Mouse (Mus musculus): Measurements from ENCODE around the gene Acp4.
"Not testable (repeated sequence)": the region's sequence is repeated elsewhere in the genome, so short reads cannot be mapped to it uniquely, and the experiment has no call there.

- TF ChIP-seq POLR2A, CTCF (IDR thresholded peaks at IDR 0.05; ENCODE audit: extremely low read depth, insufficient read depth, low read length): not testable (repeated sequence)
Observed at GRCm38 (mm10) chr7:44221601-44222000, 35.6 kb downstream of the Acp4 start.

All from cortical plate, adult 2 months (tissue).